Mouse (Mus musculus): ENCODE measurements around the gene Ccnyl1. TPM values are rescaled to one million over a fixed set of nuclear protein-coding genes. Genes with fewer than 3 reads are reported as not detected.

The Ccnyl1 gene
- polyA plus RNA-seq, 1 experiment from 2014 or later: 5.8 TPM

- Histone ChIP-seq H3K9ac (no peak overlapping the region), H3K4me1 (no peaks in the 10 kb centered on the region), H3K4me3 (no peak overlapping the region), H3K27me3 (replicated peaks) (no peaks in the 10 kb centered on the region), H3K4me2 (no peak overlapping the region), H3K36me3 (replicated peaks) (no peaks in the 10 kb centered on the region), H3K9me3 (no peaks in the 10 kb centered on the region), H3K27ac (no peak overlapping the region)
- 91% methylated on average over 5 of the region's 5 CpGs for WGBS
- no peak for ATAC-seq (replicated peaks)
These were observed 64.4 kb downstream of the Ccnyl1 start for GRCm38 (mm10) chr1:64754658-64755057.

- WGBS: 61% methylated on average over 7 of the region's 7 CpGs
- H3K4me1 ChIP-seq: no peaks in the 10 kb centered on the region
- no peak overlapping the region for H3K4me2 ChIP-seq
- no peaks in the 10 kb centered on the region for H3K36me3 ChIP-seq (replicated peaks)
- H3K27ac ChIP-seq: no peak overlapping the region
- no peaks in the 10 kb centered on the region for H3K9me3 ChIP-seq
- no peaks in the 10 kb centered on the region for H3K27me3 ChIP-seq (replicated peaks)
- ATAC-seq (replicated peaks): no peak
- no peak overlapping the region for H3K4me3 ChIP-seq
- no peak overlapping the region for H3K9ac ChIP-seq
These were observed 65.8 kb downstream of the Ccnyl1 start for GRCm38 (mm10) chr1:64755971-64756639.

GRCm38 (mm10) chr1:64756640-64757030, 66.4 kb downstream of the Ccnyl1 start:
- Histone ChIP-seq H3K27me3 (replicated peaks) (no peaks in the 10 kb centered on the region), H3K27ac (no peak overlapping the region), H3K9me3 (no peaks in the 10 kb centered on the region), H3K9ac (no peak overlapping the region), H3K4me2 (no peak overlapping the region), H3K36me3 (replicated peaks) (no peaks in the 10 kb centered on the region), H3K4me3 (no peak overlapping the region), H3K4me1 (no peaks in the 10 kb centered on the region)
- no peak for ATAC-seq (replicated peaks)
- 79% methylated on average over 10 of the region's 10 CpGs for WGBS

GRCm38 (mm10) chr1:64757254-64757653, 67.0 kb downstream of the Ccnyl1 start:
- ATAC-seq (replicated peaks): no peak
- H3K27me3 ChIP-seq (replicated peaks): no peaks in the 10 kb centered on the region
- H3K4me2 ChIP-seq: no peak overlapping the region
- no peaks in the 10 kb centered on the region for H3K4me1 ChIP-seq
- H3K9me3 ChIP-seq: no peaks in the 10 kb centered on the region
- H3K9ac ChIP-seq: no peak overlapping the region
- H3K4me3 ChIP-seq: no peak overlapping the region
- H3K27ac ChIP-seq: no peak overlapping the region
- H3K36me3 ChIP-seq (replicated peaks): no peaks in the 10 kb centered on the region
- WGBS: 21% methylated on average over 2 of the region's 2 CpGs

- WGBS: 87% methylated on average over 5 of the region's 5 CpGs
- H3K9ac ChIP-seq: no peak overlapping the region
These were observed 67.5 kb downstream of the Ccnyl1 start for GRCm38 (mm10) chr1:64757766-64758165.

GRCm38 (mm10) chr1:64761646-64762045, 71.4 kb downstream of the Ccnyl1 start:
- Histone ChIP-seq H3K4me2 (no peak overlapping the region), H3K9me3 (no peaks in the 10 kb centered on the region), H3K9ac (no peak overlapping the region), H3K27me3 (replicated peaks) (no peaks in the 10 kb centered on the region), H3K4me1 (no peaks in the 10 kb centered on the region), H3K36me3 (replicated peaks) (no peaks in the 10 kb centered on the region), H3K27ac (no peak overlapping the region), H3K4me3 (no peak overlapping the region)
- ATAC-seq (replicated peaks): no peak
- WGBS: 77% methylated on average over 4 of the region's 4 CpGs

More at GRCm38 (mm10) chr1:64757766-64758165, 67.5 kb downstream of the Ccnyl1 start:
- no peak for ATAC-seq (replicated peaks)
- Histone ChIP-seq H3K9me3 (no peaks in the 10 kb centered on the region), H3K4me2 (no peak overlapping the region), H3K27me3 (replicated peaks) (no peaks in the 10 kb centered on the region), H3K4me1 (no peaks in the 10 kb centered on the region), H3K36me3 (replicated peaks) (no peaks in the 10 kb centered on the region), H3K4me3 (no peak overlapping the region), H3K27ac (no peak overlapping the region)

- H3K27me3 ChIP-seq (replicated peaks): no peaks in the 10 kb centered on the region
- no peak overlapping the region for H3K9ac ChIP-seq
- no peak overlapping the region for H3K4me2 ChIP-seq
- no peak overlapping the region for H3K4me3 ChIP-seq
- no peaks in the 10 kb centered on the region for H3K36me3 ChIP-seq (replicated peaks)
- H3K4me1 ChIP-seq: no peaks in the 10 kb centered on the region
- no peak for ATAC-seq (replicated peaks)
- 59% methylated on average over 6 of the region's 6 CpGs for WGBS
- H3K27ac ChIP-seq: no peak overlapping the region
- H3K9me3 ChIP-seq: no peaks in the 10 kb centered on the region
These were observed 79.9 kb downstream of the Ccnyl1 start for GRCm38 (mm10) chr1:64770169-64770568.

GRCm38 (mm10) chr1:64773305-64773704, 83.0 kb downstream of the Ccnyl1 start:
- Histone ChIP-seq H3K27ac (no peak overlapping the region), H3K9ac (no peak overlapping the region), H3K4me3 (no peak overlapping the region), H3K36me3 (replicated peaks) (no peaks in the 10 kb centered on the region), H3K4me1 (no peaks in the 10 kb centered on the region), H3K27me3 (replicated peaks) (no peaks in the 10 kb centered on the region), H3K4me2 (no peak overlapping the region), H3K9me3 (no peaks in the 10 kb centered on the region)
- no peak for ATAC-seq (replicated peaks)
- 74% methylated on average over 4 of the region's 4 CpGs for WGBS

Other genes starting within 250 kb of the Ccnyl1 start
- gene Creb1, start 157.8 kb upstream of the Ccnyl1 start, polyA plus RNA-seq (2015; fragmentation: Nextera tagmentation; extraction: Ambion mirVana): 37.4 and 39.1 TPM in 2 replicates
- gene Mettl21a, start 73.2 kb upstream of the Ccnyl1 start, polyA plus RNA-seq (2015; fragmentation: Nextera tagmentation; extraction: Ambion mirVana): 20.2 and 20.3 TPM in 2 replicates
- 0.45 and 0.50 TPM in 2 replicates for gene Fzd5, start 47.3 kb downstream of the Ccnyl1 start, polyA plus RNA-seq (2015; fragmentation: Nextera tagmentation; extraction: Ambion mirVana)

All from midbrain, embryonic 15.5 days (tissue).